Mouse (Mus musculus) ZHBTc4 (cell line): Measurements from ENCODE around the gene Krt73.

Experiments used
- DNase-seq: peaks from one replicate; pipeline ENCODE4 v3.0.0-alpha.2; 2011; ENCODE audit warnings: low read depth, low spot score

The Krt73 gene

DNA sequence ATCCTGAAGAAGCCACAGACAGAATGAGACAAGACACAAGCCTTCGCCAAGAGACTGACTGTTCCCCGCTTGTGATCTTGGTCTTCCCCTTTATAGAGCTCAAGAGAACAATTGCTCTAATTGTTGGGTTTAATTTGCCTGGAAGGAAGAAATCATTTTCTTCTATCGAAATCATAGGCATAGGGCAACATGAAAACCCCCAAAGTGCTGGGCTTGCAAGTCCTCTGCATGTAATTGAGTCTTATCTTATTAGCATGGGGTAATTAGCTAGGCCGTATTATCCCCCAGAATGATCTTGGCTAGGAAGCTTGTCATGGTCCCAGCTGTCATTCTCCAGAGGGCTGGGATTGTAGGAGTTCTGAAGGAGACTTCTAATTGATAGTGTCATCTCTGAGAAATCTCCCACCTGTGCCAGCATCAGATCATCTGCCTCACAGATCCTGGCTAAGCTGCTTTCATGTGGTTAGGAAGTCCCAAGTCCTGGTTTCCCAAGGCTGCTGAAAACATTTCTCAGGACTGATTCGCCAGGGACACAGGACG, at the start of gene Krt73:
Gene Krt73 (minus strand): TSS at position 51 of the 540 bp plus-strand sequence.
- no peak for DNase-seq

DNA sequence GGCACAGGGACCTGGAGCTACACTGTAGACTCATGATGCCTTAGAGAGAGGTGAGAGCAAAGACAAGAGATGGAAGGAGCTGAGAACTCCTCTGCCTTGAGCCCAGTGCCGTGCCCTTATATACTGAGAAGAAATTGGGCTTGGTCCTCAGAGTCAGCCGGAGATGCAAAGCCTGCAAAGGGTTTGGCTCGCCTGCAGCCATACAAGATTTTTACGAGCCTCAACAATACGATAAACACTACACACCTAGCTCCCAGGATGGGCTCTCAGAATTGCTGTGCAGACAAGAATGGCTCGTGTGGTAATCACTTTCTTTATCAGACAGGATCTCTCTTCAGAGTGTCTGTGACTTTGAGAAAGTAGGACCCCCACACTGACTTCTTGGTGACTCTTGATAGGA, 48.5 kb upstream of the Krt73 start, which contains the start of gene Krt1:
Gene Krt1 (minus strand): TSS at position 101 of the 400 bp plus-strand sequence.
- DNase-seq = no peak

DNA sequence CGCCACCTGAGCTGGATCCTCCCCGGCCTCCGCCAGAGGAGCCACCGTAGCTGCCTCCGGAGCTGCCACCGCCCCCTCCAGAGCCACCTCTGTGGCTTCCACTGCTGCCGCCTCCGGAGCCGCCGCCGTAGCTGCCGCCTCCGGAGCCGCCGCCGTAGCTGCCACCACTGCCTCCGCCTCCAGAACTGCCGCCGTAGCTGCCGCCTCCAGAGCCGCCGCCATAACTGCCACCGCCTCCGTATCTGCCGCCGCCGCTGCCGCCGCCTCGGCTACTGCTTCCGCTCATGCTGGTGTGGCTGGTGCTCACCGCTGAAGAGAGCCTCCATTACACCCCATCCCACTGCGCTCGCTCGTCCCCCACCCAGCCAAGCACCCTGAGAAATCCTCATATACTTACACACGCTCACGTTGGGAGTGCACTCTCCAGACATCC, 43.8 kb upstream of the Krt73 start:
- DNase-seq = peak; percentile 57

DNA sequence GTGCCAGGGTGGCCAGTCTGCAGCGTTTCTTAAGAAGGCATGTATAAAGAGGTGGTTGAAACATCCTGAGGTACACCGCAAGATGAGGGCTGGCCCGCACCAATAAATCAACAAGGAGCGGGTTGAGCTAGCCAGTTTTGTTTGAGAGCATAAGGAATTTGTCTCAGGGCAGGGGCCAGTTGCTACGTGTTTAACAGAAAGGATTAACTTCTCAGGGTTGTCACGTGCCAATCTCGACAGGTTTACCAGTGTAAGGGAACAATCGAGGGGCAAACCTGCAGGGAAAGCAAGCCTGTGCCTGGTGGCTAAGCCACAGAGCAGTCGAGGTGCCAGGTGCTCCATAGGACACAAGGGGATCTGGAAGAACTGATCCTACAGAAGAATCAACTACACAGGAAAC, 41.0 kb upstream of the Krt73 start:
- DNase-seq = no peak

DNA sequence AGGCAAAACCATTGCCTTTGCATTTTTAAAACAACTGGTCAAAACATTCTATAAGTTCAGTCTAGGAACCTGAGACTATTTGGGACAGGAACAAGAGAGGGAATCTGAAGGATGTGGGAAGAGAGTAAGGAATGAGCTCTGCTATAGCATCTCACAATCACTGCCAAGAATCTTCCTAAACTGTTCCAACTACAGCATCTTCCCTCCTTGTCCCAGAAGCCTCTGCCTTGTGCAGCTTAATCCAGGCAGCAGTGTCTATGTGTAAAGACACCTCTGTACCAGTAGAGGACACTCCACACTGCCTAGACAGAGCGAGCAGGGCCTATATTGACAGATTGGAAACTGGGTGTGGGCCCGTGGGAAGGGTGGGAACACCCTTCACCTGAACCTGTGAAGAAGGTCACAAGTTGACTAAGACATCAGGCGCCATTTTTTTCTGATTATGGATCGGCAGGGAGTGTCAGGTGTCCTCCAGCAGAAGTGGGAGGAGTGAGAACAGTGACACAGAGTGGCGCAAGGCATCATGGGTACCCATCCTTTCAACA, 32.7 kb upstream of the Krt73 start:
- peak; percentile 62 for DNase-seq

DNA sequence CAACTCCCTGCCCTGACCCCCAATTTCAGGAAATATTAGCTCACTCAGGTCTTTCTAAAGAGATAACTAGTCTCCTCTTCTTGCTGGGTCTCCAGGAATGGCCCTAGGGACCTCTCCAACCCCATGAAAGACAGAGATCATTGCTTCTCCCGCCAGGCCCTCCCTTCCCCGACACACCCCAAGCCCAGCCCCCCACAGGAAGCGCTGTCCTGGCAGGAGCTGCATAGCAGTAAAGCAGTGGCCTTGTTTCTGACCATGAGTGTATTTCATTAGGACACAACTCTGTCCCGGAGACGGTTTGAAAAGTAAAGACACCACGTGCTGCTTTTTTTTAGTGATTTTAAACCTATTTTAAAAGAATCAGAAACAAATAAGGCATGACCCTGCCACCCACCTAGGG, 31.0 kb upstream of the Krt73 start:
- no peak for DNase-seq

DNA sequence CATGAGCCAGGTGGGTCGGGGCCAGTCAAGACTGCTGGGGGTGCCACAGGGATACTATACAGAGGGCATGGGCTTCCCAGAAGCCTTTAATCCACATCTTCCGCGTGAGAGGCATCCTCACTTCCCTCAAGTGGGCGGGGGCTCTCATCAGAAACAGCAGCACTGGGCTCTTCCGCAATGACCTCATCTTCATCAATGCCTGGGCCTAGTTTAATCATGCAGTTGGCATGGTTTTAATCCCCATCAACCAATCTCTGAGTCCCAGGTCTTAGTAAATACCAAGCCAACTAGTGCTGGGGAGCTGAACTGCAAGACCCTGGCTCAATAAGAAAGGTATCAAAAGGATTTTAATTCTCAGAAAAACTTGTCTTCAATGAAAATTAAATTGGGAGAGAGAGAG, 27.3 kb upstream of the Krt73 start:
- DNase-seq = no peak

DNA sequence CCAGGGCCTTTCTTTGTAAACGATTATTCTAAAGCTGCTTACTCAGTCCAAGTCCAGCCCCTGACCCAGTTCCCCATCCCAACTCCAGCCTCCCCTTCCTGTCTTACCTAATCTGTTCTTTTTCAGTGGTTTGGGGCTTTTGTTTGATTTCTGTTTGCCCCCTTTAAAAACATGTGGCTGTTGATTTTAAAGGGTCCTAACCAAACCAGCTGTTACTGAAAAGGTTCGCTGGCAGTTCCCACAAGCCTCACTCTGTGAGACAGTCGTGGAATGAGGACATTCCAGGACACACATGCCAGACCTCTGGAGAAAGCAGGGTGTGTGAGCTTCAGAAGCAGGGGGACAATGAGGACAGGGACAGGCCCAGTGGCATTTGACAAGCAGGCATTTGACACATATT, 19.6 kb upstream of the Krt73 start:
- no peak for DNase-seq

DNA sequence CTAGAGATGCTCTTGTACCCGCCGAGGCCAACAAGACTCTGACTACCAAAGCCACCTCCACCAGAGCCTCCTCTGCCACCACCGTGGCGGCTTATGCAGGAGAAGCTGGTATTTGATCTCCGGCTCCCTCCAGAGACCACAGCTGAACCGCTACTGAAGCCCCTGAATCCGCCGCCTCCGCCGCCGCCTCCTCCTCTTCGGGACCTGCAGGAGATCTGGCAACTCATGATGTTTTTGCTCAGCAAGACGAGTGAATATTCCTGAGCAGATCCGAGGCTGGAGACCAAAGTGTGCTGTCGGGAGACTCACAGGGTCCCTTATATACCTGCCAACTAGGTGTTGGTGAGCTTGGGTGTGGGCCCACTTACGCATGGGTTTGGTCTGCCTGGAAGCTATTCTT, 15.7 kb upstream of the Krt73 start, which contains the start of gene Krt2:
Gene Krt2 (minus strand): TSS at position 295 of the 400 bp plus-strand sequence.
- peak; percentile 48 for DNase-seq

DNA sequence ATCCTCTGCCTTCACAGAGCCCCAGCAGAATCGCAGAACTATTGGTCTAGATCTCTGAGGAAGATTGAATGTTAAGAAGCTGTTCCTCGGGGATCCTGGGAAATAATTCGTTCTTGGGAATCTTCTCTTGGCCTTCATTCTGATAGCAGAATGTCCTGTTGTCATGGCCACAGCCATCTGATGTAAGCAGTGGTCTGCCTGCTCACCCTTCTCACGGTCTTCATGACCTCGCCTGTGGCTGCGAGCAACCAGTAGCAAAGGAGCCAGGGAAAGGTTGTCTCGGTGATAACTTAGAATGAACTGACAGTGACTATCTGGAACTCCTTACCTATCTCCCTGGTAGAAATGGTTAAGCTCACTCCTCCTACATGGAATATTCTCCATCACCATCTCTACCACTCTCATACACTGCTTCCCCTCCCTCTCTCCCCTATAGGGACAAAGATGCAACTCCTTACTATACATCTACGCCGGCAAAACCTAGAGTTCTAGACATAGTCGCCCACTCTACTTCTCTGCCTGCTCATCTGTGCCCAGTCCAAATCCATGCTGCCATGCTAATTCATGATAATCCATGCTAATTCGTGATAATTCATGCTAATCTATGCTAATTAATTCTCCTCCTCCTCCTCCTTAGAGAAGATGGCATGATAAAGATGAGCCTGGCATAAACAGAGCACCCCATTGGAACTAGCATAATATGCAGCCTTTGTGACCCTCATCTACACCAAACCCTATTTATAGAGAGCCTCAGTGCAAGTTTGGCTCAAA, 1.1 kb upstream of the Krt73 start:
- no peak for DNase-seq

DNA sequence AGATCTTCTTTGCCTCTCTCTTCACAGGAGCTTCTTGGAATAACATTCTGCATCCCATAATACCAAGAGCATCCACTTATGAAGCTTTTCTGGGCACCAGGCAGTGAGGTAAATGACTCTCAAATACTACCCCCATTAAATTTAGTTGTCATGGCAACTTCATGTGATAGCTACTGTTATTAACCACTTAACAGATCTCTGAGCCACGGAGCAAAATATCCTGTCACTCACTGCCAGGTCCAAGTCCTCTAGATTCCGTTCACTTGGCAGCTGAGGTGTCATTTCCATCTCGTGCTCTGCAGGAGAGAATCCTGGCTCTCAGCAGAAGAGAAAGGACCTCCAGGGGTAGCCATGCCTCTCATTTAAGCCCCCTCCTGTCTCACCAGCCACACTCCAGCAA, 11.3 kb downstream of the Krt73 start:
- DNase-seq = no peak

DNA sequence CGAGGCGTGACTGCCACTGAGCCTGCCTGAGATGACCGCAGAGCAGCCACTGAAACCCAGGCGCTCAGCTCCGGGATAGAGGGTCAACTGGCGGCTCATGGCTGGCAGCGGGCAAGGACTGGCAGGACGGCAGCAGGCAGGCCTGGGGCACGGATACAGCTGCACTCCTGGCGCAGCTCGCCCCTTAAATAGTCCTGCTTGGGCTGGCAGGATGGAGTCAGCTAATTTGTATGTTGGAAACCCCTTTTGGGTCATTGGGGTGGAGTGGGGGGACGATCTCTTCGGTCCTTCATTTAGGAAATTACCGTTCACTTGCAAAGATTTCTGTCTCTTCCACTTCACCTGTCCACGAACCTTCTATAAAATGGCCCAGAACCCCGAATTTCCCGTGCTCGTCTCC, 15.8 kb downstream of the Krt73 start, which contains the start of gene Krt72:
Gene Krt72 (minus strand): TSS at position 101 of the 400 bp plus-strand sequence.
- DNase-seq = no peak

DNA sequence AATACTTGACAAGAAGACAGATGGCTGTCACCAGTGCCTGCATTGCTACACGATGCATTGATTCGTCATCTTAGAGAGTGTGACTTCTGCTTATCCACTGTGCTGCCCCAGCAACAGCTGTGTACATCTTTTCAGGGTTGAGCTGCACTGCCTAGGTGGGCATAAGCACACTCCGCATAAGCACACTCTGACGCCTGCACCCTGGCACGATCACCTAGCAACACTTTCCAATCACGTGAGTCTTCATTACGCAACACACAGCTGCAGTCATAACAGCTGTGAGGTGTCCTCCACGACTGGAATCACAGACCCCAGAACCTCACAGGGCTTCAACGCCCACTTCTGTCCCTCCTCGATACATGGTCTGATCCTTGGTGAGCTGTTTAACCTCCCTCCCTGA, 28.7 kb downstream of the Krt73 start:
- no peak for DNase-seq

DNA sequence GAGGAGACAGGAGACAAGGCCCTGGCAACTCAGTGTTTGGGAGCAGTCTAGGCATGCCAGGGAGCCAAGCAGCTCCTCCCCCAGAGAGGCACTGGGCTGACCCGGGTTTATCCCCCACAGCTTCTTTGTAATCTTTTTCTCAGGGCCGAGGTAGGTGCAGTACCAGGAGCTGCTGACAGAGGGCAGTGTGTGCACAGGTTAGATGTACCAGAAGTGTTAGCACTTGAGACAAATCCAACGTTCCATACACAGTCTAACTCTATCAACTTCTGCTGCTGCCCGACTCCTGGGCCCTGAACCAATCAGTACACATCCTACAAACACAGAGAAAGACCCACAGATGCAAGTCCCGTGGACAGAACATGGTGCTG, 29.4 kb downstream of the Krt73 start:
- peak; percentile 92 for DNase-seq

DNA sequence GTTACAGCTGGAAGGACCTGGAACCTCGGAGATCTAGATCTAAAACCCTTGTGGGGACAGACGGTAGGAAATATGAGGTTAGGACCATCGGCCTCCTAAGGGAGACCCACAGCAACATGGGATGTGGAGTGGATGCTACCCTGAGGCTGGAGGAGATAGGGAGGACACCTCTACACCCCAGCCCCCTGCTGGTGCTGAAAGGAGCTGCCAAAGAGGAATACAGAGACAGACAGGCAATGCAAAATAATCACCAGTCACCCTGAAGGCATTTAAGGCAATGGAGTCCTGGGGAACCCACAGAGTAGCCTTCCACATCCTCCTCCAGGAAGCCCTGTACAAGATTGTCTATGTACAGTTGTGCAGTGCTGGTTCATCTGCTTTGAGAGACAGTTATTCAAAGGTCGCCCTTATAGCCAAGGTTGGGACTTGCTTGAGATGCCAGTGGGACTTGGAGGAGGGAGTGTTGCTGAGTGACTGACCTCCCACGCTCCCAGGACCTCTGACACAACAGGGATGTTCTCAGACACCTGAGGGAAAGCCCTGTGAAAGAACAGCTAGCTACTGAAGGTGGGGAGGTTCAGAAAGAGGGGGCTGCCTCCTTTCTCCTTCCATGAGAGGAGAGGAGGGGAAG, 30.0 kb downstream of the Krt73 start:
- peak; percentile 63 for DNase-seq

DNA sequence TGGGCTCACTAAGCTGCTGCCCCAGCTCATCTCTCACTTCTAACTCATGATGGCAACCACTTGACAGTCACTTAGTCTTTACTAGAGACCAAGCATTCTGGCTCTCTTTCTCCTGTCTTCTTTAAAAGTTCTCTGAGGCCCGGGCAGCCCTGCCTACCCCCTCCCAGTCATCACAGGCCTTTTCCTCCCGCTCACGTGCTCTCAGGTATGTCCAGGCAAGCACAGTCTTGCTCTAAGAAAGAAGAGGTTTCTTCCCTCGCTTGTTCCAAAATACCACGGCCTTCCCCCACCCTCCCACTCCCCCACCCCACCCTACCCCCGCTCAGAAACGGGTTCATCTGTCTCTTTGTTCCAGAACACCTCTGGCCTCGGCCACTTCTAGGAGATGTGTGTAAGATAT, 31.9 kb downstream of the Krt73 start:
- DNase-seq = no peak
